Mouse (Mus musculus): Measurements from ENCODE around the gene Nfe2l3. TPM values are rescaled to one million over a fixed set of nuclear protein-coding genes. Genes with fewer than 3 reads are reported as not detected.

Gene Nfe2l3
- polyA plus RNA-seq, 1 experiment = 10.5 TPM

DNA sequence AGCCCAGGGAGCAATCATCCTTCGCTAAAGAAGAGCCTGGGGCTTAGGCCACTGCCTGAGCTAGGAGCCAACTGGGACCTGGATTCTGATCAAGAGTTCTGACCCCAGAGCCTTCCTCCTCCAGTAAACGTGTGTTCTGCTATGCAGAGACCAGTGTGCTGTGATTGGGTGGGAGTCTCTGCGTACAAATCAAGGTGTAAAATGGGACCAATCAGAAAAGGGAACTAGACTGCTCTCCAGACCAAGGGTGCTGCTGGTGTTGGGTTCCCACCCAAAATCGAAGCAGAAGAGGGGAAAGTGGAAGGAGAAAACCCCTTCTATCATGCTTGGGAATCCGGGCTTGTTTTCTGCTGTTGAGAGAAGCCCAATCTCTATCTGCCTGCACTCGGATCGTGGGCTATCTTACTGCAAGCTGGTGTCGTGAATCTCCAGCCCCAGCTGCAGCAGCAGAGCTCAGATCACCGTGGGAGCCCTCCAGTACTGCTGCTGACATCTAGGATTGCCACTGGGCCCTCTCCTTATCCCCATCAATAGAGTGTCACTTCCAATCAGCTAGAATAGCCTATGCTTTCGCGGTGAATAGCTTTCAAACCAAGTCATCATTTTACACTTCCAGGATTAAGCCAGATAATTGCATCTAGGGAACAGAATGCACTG, 8.9 kb upstream of the Nfe2l3 start:
- no peak for DNase-seq
- no peak for TF ChIP-seq CTCF (IDR thresholded peaks at IDR 0.05; ENCODE audit: borderline replicate concordance, control insufficient read depth, extremely low read depth, insufficient read depth, low read length, poor library complexity)
- TF ChIP-seq POLR2A (IDR thresholded peaks at IDR 0.05; ENCODE audit: control insufficient read depth, extremely low read depth, insufficient read depth, low read length, poor library complexity) = no peak
- Histone ChIP-seq H3K27ac (ENCODE audit: control insufficient read depth, insufficient read depth, low read length) (no peak overlapping the region), H3K4me1 (replicated peaks; ENCODE audit: control insufficient read depth, insufficient read depth, low read length) (0 out of 2 replicates have a peak, but pooled peaks cover 2% of the 10 kb centered on the region), H3K36me3 (ENCODE audit: control insufficient read depth, insufficient read depth, low read length) (no peaks in the 10 kb centered on the region), H3K27me3 (ENCODE audit: control insufficient read depth, insufficient read depth, low read length) (no peaks in the 10 kb centered on the region), H3K4me3 (ENCODE audit: control insufficient read depth, insufficient read depth, low read length) (no peak overlapping the region)
- 68% methylated on average over 11 of the region's 11 CpGs for WGBS

DNA sequence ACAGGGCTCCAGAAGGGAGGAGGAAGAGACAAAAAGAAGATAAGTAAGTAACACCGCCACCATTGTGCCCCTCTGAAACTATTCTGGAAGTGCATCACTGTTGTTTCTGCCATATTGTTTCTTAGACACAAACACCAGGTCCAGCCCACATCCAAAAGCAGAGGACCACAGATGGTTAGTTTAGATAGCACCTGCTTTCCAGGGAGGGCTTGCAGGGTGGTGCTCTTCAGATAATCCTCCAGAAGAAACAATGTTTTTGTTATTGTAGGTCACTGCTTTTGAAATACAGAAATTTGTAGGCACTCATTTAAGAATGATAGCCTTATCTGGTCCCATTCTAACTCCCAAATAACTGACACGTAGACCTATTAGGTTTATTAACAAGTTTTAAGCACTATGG, 7.9 kb upstream of the Nfe2l3 start:
- H3K27me3 ChIP-seq (ENCODE audit: control insufficient read depth, insufficient read depth, low read length) = no peaks in the 10 kb centered on the region
- WGBS = 98% methylated on average over 2 of the region's 2 CpGs
- no peak for DNase-seq
- no peak overlapping the region for H3K4me3 ChIP-seq (ENCODE audit: control insufficient read depth, insufficient read depth, low read length)
- no peak overlapping the region for H3K27ac ChIP-seq (ENCODE audit: control insufficient read depth, insufficient read depth, low read length)
- 0 out of 2 replicates have a peak, but pooled peaks cover 2% of the 10 kb centered on the region for H3K4me1 ChIP-seq (replicated peaks; ENCODE audit: control insufficient read depth, insufficient read depth, low read length)
- no peaks in the 10 kb centered on the region for H3K36me3 ChIP-seq (ENCODE audit: control insufficient read depth, insufficient read depth, low read length)
- TF ChIP-seq POLR2A (IDR thresholded peaks at IDR 0.05; ENCODE audit: control insufficient read depth, extremely low read depth, insufficient read depth, low read length, poor library complexity) (no peak), CTCF (IDR thresholded peaks at IDR 0.05; ENCODE audit: borderline replicate concordance, control insufficient read depth, extremely low read depth, insufficient read depth, low read length, poor library complexity) (no peak)

DNA sequence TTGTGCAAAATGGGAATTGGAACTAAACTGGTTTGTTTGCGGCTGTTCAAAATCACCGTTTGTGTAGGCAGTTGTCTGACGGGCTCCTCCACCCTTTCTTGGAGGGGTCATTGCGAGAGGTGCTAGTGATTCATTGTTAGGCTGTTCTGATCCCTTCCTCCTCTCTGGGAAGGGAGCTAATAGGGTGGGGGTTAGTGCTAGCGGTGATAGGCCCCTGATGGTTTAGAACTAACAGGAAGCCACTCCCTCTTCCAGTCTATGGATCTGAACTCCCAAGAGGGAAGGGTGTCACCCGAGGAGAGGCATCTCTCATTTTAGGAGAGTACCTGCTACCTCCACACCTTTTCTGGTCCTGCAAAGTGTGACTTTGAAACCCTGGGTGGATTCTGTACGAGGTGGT, 1.8 kb downstream of the Nfe2l3 start:
- no peak for DNase-seq
- H3K4me1 ChIP-seq (replicated peaks; ENCODE audit: control insufficient read depth, insufficient read depth, low read length) = peaks cover 11% of the 10 kb centered on the region; the same call in 1 of the 2 replicates
- WGBS = 67% methylated on average over 7 of the region's 7 CpGs
- no peak overlapping the region for H3K4me3 ChIP-seq (ENCODE audit: control insufficient read depth, insufficient read depth, low read length)
- peaks cover 2% of the 10 kb centered on the region; the same call in 1 of the 2 replicates for H3K27me3 ChIP-seq (ENCODE audit: control insufficient read depth, insufficient read depth, low read length)
- H3K36me3 ChIP-seq (ENCODE audit: control insufficient read depth, insufficient read depth, low read length) = no peaks in the 10 kb centered on the region
- no peak overlapping the region for H3K27ac ChIP-seq (ENCODE audit: control insufficient read depth, insufficient read depth, low read length)
- TF ChIP-seq POLR2A (IDR thresholded peaks at IDR 0.05; ENCODE audit: control insufficient read depth, extremely low read depth, insufficient read depth, low read length, poor library complexity) = no peak
- TF ChIP-seq CTCF (IDR thresholded peaks at IDR 0.05; ENCODE audit: borderline replicate concordance, control insufficient read depth, extremely low read depth, insufficient read depth, low read length, poor library complexity) = no peak

DNA sequence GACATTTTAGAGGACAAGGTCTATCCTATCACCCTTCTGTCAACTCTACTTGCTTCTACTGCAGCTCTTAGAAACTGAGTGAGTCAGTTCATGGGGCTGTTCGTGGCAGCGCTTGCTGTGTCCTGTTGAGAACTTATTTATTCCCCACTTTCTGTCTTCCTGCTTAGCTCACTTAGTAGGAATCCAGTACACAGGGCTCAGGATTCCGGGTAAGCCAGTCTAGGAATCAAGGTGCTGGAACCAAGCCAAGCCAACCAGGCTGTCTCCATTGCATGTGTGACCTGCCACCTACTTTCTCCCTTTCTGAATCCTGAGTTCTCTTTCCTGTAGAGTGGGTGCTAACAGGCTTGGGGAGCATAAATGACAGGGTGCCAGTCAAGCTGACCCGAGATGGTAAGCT, 5.2 kb downstream of the Nfe2l3 start:
- peaks cover 20% of the 10 kb centered on the region for H3K4me1 ChIP-seq (replicated peaks; ENCODE audit: control insufficient read depth, insufficient read depth, low read length)
- peaks cover 2% of the 10 kb centered on the region; the same call in 1 of the 2 replicates for H3K27me3 ChIP-seq (ENCODE audit: control insufficient read depth, insufficient read depth, low read length)
- DNase-seq = no peak
- 87% methylated on average over 4 of the region's 4 CpGs for WGBS
- no peak overlapping the region for H3K27ac ChIP-seq (ENCODE audit: control insufficient read depth, insufficient read depth, low read length)
- H3K4me3 ChIP-seq (ENCODE audit: control insufficient read depth, insufficient read depth, low read length) = no peak overlapping the region
- TF ChIP-seq POLR2A (IDR thresholded peaks at IDR 0.05; ENCODE audit: control insufficient read depth, extremely low read depth, insufficient read depth, low read length, poor library complexity) = no peak
- H3K36me3 ChIP-seq (ENCODE audit: control insufficient read depth, insufficient read depth, low read length) = no peaks in the 10 kb centered on the region

DNA sequence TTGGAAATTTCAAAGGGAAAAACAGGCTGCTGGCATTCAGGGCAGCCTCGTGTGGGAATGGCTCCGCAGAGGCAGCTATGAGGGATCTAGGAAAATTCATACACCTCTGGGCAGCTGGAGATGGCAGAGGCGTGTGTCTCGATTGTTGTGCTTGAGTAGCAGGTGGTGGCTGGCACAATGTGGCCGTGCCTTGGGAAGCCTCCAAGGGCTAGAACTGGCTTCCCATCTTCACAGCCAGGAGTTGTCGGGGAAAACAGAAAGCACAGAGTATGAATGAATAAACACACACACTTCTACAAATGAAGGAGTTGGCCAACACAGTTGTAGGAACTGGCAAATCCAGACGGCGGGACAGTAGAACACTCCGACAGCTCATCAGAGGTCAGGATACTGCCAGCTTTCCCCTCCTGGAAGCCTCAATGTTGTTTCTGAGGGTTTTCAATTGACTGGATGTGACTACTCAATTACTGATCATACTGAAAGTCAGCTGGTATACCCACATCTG, 6.4 kb downstream of the Nfe2l3 start:
- no peaks in the 10 kb centered on the region for H3K36me3 ChIP-seq (ENCODE audit: control insufficient read depth, insufficient read depth, low read length)
- no peaks in the 10 kb centered on the region for H3K27me3 ChIP-seq (ENCODE audit: control insufficient read depth, insufficient read depth, low read length)
- H3K27ac ChIP-seq (ENCODE audit: control insufficient read depth, insufficient read depth, low read length) = no peak overlapping the region
- H3K4me1 ChIP-seq (replicated peaks; ENCODE audit: control insufficient read depth, insufficient read depth, low read length) = peaks cover 10% of the 10 kb centered on the region
- no peak for DNase-seq
- H3K4me3 ChIP-seq (ENCODE audit: control insufficient read depth, insufficient read depth, low read length) = no peak overlapping the region
- no peak for TF ChIP-seq POLR2A (IDR thresholded peaks at IDR 0.05; ENCODE audit: control insufficient read depth, extremely low read depth, insufficient read depth, low read length, poor library complexity)
- no peak for TF ChIP-seq CTCF (IDR thresholded peaks at IDR 0.05; ENCODE audit: borderline replicate concordance, control insufficient read depth, extremely low read depth, insufficient read depth, low read length, poor library complexity)
- 93% methylated on average over 9 of the region's 9 CpGs for WGBS

DNA sequence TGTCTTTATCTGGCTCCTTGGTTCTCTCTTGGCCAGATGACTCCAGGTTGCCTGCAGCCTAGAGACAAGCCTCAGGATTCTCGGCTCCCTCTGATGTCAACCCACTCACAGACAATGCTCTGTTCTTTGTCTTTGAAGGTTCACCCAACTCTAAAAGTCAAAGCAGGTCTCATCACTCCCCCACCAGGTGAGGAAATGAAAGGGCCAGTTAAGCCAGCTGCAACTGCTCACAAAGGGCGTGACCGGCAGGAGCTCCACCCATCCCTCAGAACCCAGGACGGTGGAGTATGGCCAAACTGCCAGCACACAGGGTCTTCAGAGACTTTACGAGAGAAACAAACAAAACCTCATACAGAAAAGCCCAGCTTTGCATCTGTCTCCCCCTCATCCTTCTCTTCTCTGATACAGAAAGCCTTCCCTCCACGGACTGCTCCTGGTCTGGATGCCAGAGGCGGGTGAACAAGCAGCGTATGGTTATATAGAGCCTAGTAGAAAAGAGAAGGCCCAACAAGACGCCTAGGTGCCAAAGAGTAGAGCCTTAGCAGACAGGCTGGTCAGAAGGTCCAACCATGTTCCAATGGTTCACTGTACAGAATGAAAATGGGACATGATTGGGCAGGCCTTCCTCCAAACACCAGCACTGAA, 9.8 kb downstream of the Nfe2l3 start:
- Histone ChIP-seq H3K27me3 (ENCODE audit: control insufficient read depth, insufficient read depth, low read length) (no peaks in the 10 kb centered on the region), H3K27ac (ENCODE audit: control insufficient read depth, insufficient read depth, low read length) (no peak overlapping the region), H3K4me3 (ENCODE audit: control insufficient read depth, insufficient read depth, low read length) (no peak overlapping the region), H3K36me3 (ENCODE audit: control insufficient read depth, insufficient read depth, low read length) (no peaks in the 10 kb centered on the region), H3K4me1 (replicated peaks; ENCODE audit: control insufficient read depth, insufficient read depth, low read length) (peaks cover 10% of the 10 kb centered on the region)
- TF ChIP-seq POLR2A (IDR thresholded peaks at IDR 0.05; ENCODE audit: control insufficient read depth, extremely low read depth, insufficient read depth, low read length, poor library complexity) (no peak), CTCF (IDR thresholded peaks at IDR 0.05; ENCODE audit: borderline replicate concordance, control insufficient read depth, extremely low read depth, insufficient read depth, low read length, poor library complexity) (no peak)
- 49% methylated on average over 9 of the region's 9 CpGs for WGBS
- peak; percentile 59 for DNase-seq

Measured in thymus, adult 2 months (tissue).